ENCODE assay signal across 26 mouse cellular contexts in genomic region chr2:4829007-4829406, GRCm38 (mm10). TPM values are rescaled to one million over a fixed set of nuclear protein-coding genes. Genes with fewer than 3 reads are reported as not detected.
DNase-seq lines count a peak whose midpoint lies in the region; ATAC-seq and TF ChIP-seq lines count a peak whose summit lies in the region.
"Had no signal": no experiment of that assay in that cellular context is flagged by ENCODE, and none has a peak within 500 bp of the region (broad histone marks: within the 10 kb centered on the region; RNA-seq: fewer than 3 reads in every experiment).

No protein-coding gene starts in this region.

- no peak overlapping the region for H3K4me2 ChIP-seq in hindbrain, embryonic 12.5 days (replicated peaks)
- H3K4me2 ChIP-seq in hindbrain, embryonic 14.5 days (replicated peaks): no peak overlapping the region
- H3K4me2 ChIP-seq in lung, embryonic 14.5 days: no peak overlapping the region
- no peak overlapping the region for H3K4me2 ChIP-seq in embryonic facial prominence, embryonic 14.5 days (ENCODE audit: low read depth, low read length)
- H3K4me2 ChIP-seq: hindbrain, embryonic 13.5 days; liver, embryonic 13.5 days; midbrain, embryonic 13.5 days; neural tube, embryonic 12.5 days had no signal

- no peak for TF ChIP-seq CTCF in lung, embryonic 14.5 days (IDR thresholded peaks at IDR 0.05; ENCODE audit: low read depth)

- H3K9ac ChIP-seq in hindbrain, embryonic 12.5 days: no peak overlapping the region
- H3K9ac ChIP-seq in hindbrain, embryonic 14.5 days: no peak overlapping the region
- no peak overlapping the region for H3K9ac ChIP-seq in lung, embryonic 14.5 days
- no peak overlapping the region for H3K9ac ChIP-seq in embryonic facial prominence, embryonic 14.5 days (ENCODE audit: low read depth, low read length)
- H3K9ac ChIP-seq: forebrain, postnatal 0 days; hindbrain, embryonic 13.5 days; liver, embryonic 13.5 days; midbrain, embryonic 13.5 days; neural tube, embryonic 12.5 days had no signal

- H3K4me3 ChIP-seq in hindbrain, embryonic 12.5 days: no peak overlapping the region
- H3K4me3 ChIP-seq in hindbrain, embryonic 14.5 days (replicated peaks; ENCODE audit: low read length): no peak overlapping the region
- H3K4me3 ChIP-seq in lung, embryonic 14.5 days (ENCODE audit: low read depth, low read length): no peak overlapping the region
- H3K4me3 ChIP-seq in embryonic facial prominence, embryonic 14.5 days (ENCODE audit: low read depth, low read length): no peak overlapping the region
- H3K4me3 ChIP-seq: forebrain, embryonic 10.5 days; heart, adult 2 months; hindbrain, embryonic 13.5 days; left cerebral cortex, adult 2 months; liver, embryonic 13.5 days; midbrain, embryonic 13.5 days; neural tube, embryonic 12.5 days had no signal

- H3K27me3 ChIP-seq in hindbrain, embryonic 12.5 days: no peaks in the 10 kb centered on the region
- no peaks in the 10 kb centered on the region for H3K27me3 ChIP-seq in hindbrain, embryonic 14.5 days (ENCODE audit: control insufficient read depth, insufficient read depth, low read length)
- H3K27me3 ChIP-seq in lung, embryonic 14.5 days (ENCODE audit: insufficient read depth, low read length): no peaks in the 10 kb centered on the region
- no peaks in the 10 kb centered on the region for H3K27me3 ChIP-seq in embryonic facial prominence, embryonic 14.5 days (replicated peaks; ENCODE audit: control insufficient read depth, insufficient read depth, low read length)
- H3K27me3 ChIP-seq: hindbrain, embryonic 13.5 days; liver, embryonic 13.5 days; midbrain, embryonic 13.5 days; neural tube, embryonic 12.5 days had no signal

- H3K9me3 ChIP-seq in hindbrain, embryonic 12.5 days (replicated peaks): no peaks in the 10 kb centered on the region
- no peaks in the 10 kb centered on the region for H3K9me3 ChIP-seq in hindbrain, embryonic 14.5 days (ENCODE audit: control insufficient read depth, low read length)
- H3K9me3 ChIP-seq in lung, embryonic 14.5 days (ENCODE audit: low read depth, low read length): no peaks in the 10 kb centered on the region
- no peaks in the 10 kb centered on the region for H3K9me3 ChIP-seq in embryonic facial prominence, embryonic 14.5 days (ENCODE audit: control insufficient read depth, low read length)
- H3K9me3 ChIP-seq: forebrain, embryonic 10.5 days; hindbrain, embryonic 13.5 days; liver, embryonic 13.5 days; midbrain, embryonic 13.5 days; neural tube, embryonic 12.5 days had no signal

- H3K36me3 ChIP-seq in hindbrain, embryonic 12.5 days: no peaks in the 10 kb centered on the region
- no peaks in the 10 kb centered on the region for H3K36me3 ChIP-seq in hindbrain, embryonic 14.5 days (replicated peaks; ENCODE audit: control insufficient read depth, insufficient read depth)
- H3K36me3 ChIP-seq in lung, embryonic 14.5 days (ENCODE audit: insufficient read depth): no peaks in the 10 kb centered on the region
- no peaks in the 10 kb centered on the region for H3K36me3 ChIP-seq in embryonic facial prominence, embryonic 14.5 days (ENCODE audit: control insufficient read depth, insufficient read depth, low read length)
- H3K36me3 ChIP-seq: forebrain, embryonic 10.5 days; hindbrain, embryonic 13.5 days; liver, embryonic 13.5 days; midbrain, embryonic 13.5 days; neural tube, embryonic 12.5 days had no signal

- no peaks in the 10 kb centered on the region for H3K4me1 ChIP-seq in hindbrain, embryonic 12.5 days
- no peaks in the 10 kb centered on the region for H3K4me1 ChIP-seq in hindbrain, embryonic 14.5 days (replicated peaks; ENCODE audit: control insufficient read depth, insufficient read depth, low read length)
- H3K4me1 ChIP-seq in lung, embryonic 14.5 days (ENCODE audit: insufficient read depth): peaks cover 7% of the 10 kb centered on the region
- no peaks in the 10 kb centered on the region for H3K4me1 ChIP-seq in embryonic facial prominence, embryonic 14.5 days (ENCODE audit: control insufficient read depth, insufficient read depth, low read length)
- H3K4me1 ChIP-seq: forebrain, embryonic 10.5 days; hindbrain, embryonic 13.5 days; midbrain, embryonic 13.5 days; neural tube, embryonic 12.5 days had no signal

- DNase-seq in hindbrain, embryonic 14.5 days (ENCODE audit: low spot score): no peak
- DNase-seq in lung, embryonic 14.5 days: no peak
- DNase-seq in lung, postnatal 25 days (ENCODE audit: low spot score): no peak
- no peak for DNase-seq in embryonic facial prominence, embryonic 14.5 days (ENCODE audit: low spot score)
- DNase-seq in mesoderm, embryonic 11.5 days (ENCODE audit: low read depth, low spot score): peak; percentile 12
- DNase-seq in layer of hippocampus, postnatal 10 days (ENCODE audit: low spot score in 2 of 2): no peak
- DNase-seq: adrenal gland, postnatal 14 days; cerebellum, adult 2 months; cerebellum, postnatal 36 days; embryo, embryonic 11 days; forebrain, postnatal 0 days; gastrocnemius, postnatal 25 days; heart, adult 2 months; kidney, adult 11 months; layer of hippocampus, adult 9-11 months; liver, embryonic 13.5 days; lung, adult 2 months; right cerebral cortex, adult 18-20 months; right cerebral cortex, postnatal 4 days had no signal

- H3K27ac ChIP-seq in hindbrain, embryonic 12.5 days: peak overlapping the region; percentile 8; the same call in 1 of the 2 replicates
- H3K27ac ChIP-seq in hindbrain, embryonic 14.5 days: no peak overlapping the region
- peak overlapping the region; percentile 69 for H3K27ac ChIP-seq in lung, embryonic 14.5 days (ENCODE audit: low read depth)
- H3K27ac ChIP-seq in embryonic facial prominence, embryonic 14.5 days (replicated peaks; ENCODE audit: low read depth, low read length): peak overlapping the region; percentile 63; the same call in 1 of the 2 replicates
- H3K27ac ChIP-seq: forebrain, embryonic 10.5 days; heart, adult 2 months; hindbrain, embryonic 13.5 days; left cerebral cortex, adult 2 months; liver, embryonic 13.5 days; midbrain, embryonic 13.5 days; neural tube, embryonic 12.5 days had no signal

- 95% methylated on average over 4 of the region's 4 CpGs for WGBS in hindbrain, embryonic 12.5 days
- WGBS in hindbrain, embryonic 14.5 days: 94% methylated on average over 4 of the region's 4 CpGs
- WGBS in lung, embryonic 14.5 days: 87% methylated on average over 4 of the region's 4 CpGs
- WGBS in embryonic facial prominence, embryonic 14.5 days: 84% methylated on average over 4 of the region's 4 CpGs

- no peak for ATAC-seq in hindbrain, embryonic 12.5 days (ENCODE audit: low FRiP score)
- no peak for ATAC-seq in hindbrain, embryonic 14.5 days (ENCODE audit: low FRiP score)
- ATAC-seq in lung, embryonic 14.5 days (ENCODE audit: insufficient read depth): no peak
- ATAC-seq in embryonic facial prominence, embryonic 14.5 days (ENCODE audit: low read depth): no peak
- ATAC-seq: CD4-positive, CD25-positive, alpha-beta regulatory T cell, adult 4 months; forebrain, postnatal 0 days; midbrain, embryonic 13.5 days had no signal

RNA-seq across cellular contexts. Expression of gene Sephs1, which starts 52.4 kb away (rescaled TPM):
- polyA plus RNA-seq in hindbrain, embryonic 12.5 days (2016; fragmentation: Nextera tagmentation; extraction: Ambion mirVana): 109 and 111 TPM in 2 replicates
- 63.2 and 75.5 TPM in 2 replicates for polyA plus RNA-seq in hindbrain, embryonic 14.5 days (2014; fragmentation: Nextera tagmentation; extraction: Ambion mirVana)
- 128 and 130 TPM in 2 replicates for polyA plus RNA-seq in lung, embryonic 14.5 days (2014; fragmentation: Nextera tagmentation; extraction: Ambion mirVana)
- polyA plus RNA-seq in embryonic facial prominence, embryonic 14.5 days (2014; fragmentation: Nextera tagmentation; extraction: Ambion mirVana): 76.1 and 86.6 TPM in 2 replicates
- total RNA-seq in layer of hippocampus, postnatal 10 days (2021): 10 to 100 TPM; 46.1 to 48.5 TPM
